Comparison of ENCODE assay signal across 20 mouse cellular contexts in the genomic region with DNA sequence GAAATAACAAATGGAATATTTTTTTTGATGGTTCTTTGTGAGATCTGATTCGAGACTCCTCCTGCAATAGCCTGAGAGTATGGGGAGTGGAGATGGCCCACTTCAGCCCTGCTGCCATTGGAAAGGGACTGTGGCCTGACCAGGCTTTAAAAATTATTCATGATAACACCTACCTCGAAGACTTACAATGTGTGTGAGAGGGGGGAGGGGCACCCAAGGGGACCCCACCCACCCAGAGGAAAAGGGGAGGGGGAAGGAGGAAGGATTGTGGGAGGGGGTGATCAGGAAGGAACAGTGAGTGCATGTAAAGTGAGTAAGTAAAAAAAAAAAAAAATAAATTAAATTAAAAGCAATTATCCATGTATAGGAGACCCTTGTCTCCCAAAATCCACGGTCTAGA. TPM values are rescaled to one million over a fixed set of nuclear protein-coding genes. Genes with fewer than 3 reads are reported as not detected.
A peak's percentile ranks its signal among the peaks of the same experiment; 100 is the strongest.
DNase-seq lines count a peak whose midpoint lies in the region; ATAC-seq and TF ChIP-seq lines count a peak whose summit lies in the region.
"Had no signal": no experiment of that assay in that cellular context is flagged by ENCODE, and none has a peak within 500 bp of the region (broad histone marks: within the 10 kb centered on the region; RNA-seq: fewer than 3 reads in every experiment).

No protein-coding gene starts in this region.

- ATAC-seq in lung, embryonic 14.5 days (ENCODE audit: insufficient read depth), result no peak
- ATAC-seq in liver, embryonic 11.5 days (replicated peaks; ENCODE audit: low FRiP score), result no peak
- no peak for ATAC-seq in liver, embryonic 15.5 days (ENCODE audit: insufficient read depth)
- ATAC-seq in inflammation-experienced regulatory T-cells, adult 6 months, result no peak
- ATAC-seq: activated CD4-positive, CD25-positive, alpha-beta regulatory T cell, adult 4 months; forebrain, embryonic 16.5 days; Patski had no signal

- TF ChIP-seq POLR2A in lung, adult 2 months (IDR thresholded peaks at IDR 0.05; ENCODE audit: borderline replicate concordance, extremely low read depth, low read depth, low read length), result no peak

- H3K4me1 ChIP-seq in lung, embryonic 14.5 days (ENCODE audit: insufficient read depth), result no peaks in the 10 kb centered on the region
- H3K4me1 ChIP-seq in lung, adult 2 months (ENCODE audit: control insufficient read depth, insufficient read depth, low read length), result no peaks in the 10 kb centered on the region
- peaks cover 28% of the 10 kb centered on the region for H3K4me1 ChIP-seq in liver, embryonic 11.5 days (replicated peaks; ENCODE audit: control insufficient read depth, insufficient read depth, low read length)
- H3K4me1 ChIP-seq in liver, embryonic 15.5 days (replicated peaks), result peaks cover 69% of the 10 kb centered on the region
- H3K4me1 ChIP-seq: embryonic facial prominence, embryonic 10.5 days; hindbrain, embryonic 13.5 days had no signal

- H3K4me3 ChIP-seq in lung, embryonic 14.5 days (ENCODE audit: low read depth, low read length), result peak overlapping the region; percentile 3; the same call in 1 of the 2 replicates
- no peak overlapping the region for H3K4me3 ChIP-seq in lung, adult 2 months (replicated peaks; ENCODE audit: extremely low read depth, low read depth, low read length)
- peak overlapping the region; percentile 57 for H3K4me3 ChIP-seq in liver, embryonic 11.5 days (ENCODE audit: low read depth, low read length)
- peak overlapping the region; percentile 68 for H3K4me3 ChIP-seq in liver, embryonic 15.5 days (replicated peaks)
- H3K4me3 ChIP-seq: embryonic facial prominence, embryonic 10.5 days; heart, adult 2 months; heart, embryonic 15.5 days; hindbrain, embryonic 13.5 days had no signal

- no peaks in the 10 kb centered on the region for H3K9me3 ChIP-seq in lung, embryonic 14.5 days (ENCODE audit: low read depth, low read length)
- no peaks in the 10 kb centered on the region for H3K9me3 ChIP-seq in liver, embryonic 11.5 days (ENCODE audit: control insufficient read depth, low read length)
- H3K9me3 ChIP-seq in liver, embryonic 15.5 days (replicated peaks), result no peaks in the 10 kb centered on the region
- H3K9me3 ChIP-seq: embryonic facial prominence, embryonic 10.5 days; heart, embryonic 15.5 days; hindbrain, embryonic 13.5 days had no signal

- no peak for TF ChIP-seq CTCF in lung, embryonic 14.5 days (IDR thresholded peaks at IDR 0.05; ENCODE audit: low read depth)
- TF ChIP-seq CTCF in lung, adult 2 months (IDR thresholded peaks at IDR 0.05; ENCODE audit: insufficient read depth, low read length), result no peak

- WGBS in lung, embryonic 14.5 days, result 53% methylated on average over 3 of the region's 3 CpGs
- 67% methylated on average over 3 of the region's 3 CpGs for WGBS in lung, adult 2 months
- 42% methylated on average over 3 of the region's 3 CpGs for WGBS in liver, embryonic 11.5 days
- 16% methylated on average over 3 of the region's 3 CpGs for WGBS in liver, embryonic 15.5 days (ENCODE audit: insufficient replicate concordance)

- no peaks in the 10 kb centered on the region for H3K36me3 ChIP-seq in lung, embryonic 14.5 days (ENCODE audit: insufficient read depth)
- no peaks in the 10 kb centered on the region; the same call in 1 of the 2 replicates for H3K36me3 ChIP-seq in liver, embryonic 11.5 days (ENCODE audit: control insufficient read depth, insufficient read depth, low read length)
- peaks cover 29% of the 10 kb centered on the region for H3K36me3 ChIP-seq in liver, embryonic 15.5 days (replicated peaks)
- H3K36me3 ChIP-seq: embryonic facial prominence, embryonic 10.5 days; heart, embryonic 15.5 days; hindbrain, embryonic 13.5 days had no signal

- no peak overlapping the region for H3K27ac ChIP-seq in lung, embryonic 14.5 days (ENCODE audit: low read depth)
- peak overlapping the region; percentile 86 for H3K27ac ChIP-seq in liver, embryonic 11.5 days (ENCODE audit: low read depth, low read length)
- H3K27ac ChIP-seq in liver, embryonic 15.5 days (replicated peaks), result peak overlapping the region; percentile 98
- H3K27ac ChIP-seq: embryonic facial prominence, embryonic 10.5 days; heart, adult 2 months; heart, embryonic 15.5 days; hindbrain, embryonic 13.5 days had no signal

- H3K4me2 ChIP-seq in lung, embryonic 14.5 days, result no peak overlapping the region
- peak overlapping the region; percentile 70 for H3K4me2 ChIP-seq in liver, embryonic 11.5 days
- H3K4me2 ChIP-seq in liver, embryonic 15.5 days, result peak overlapping the region; percentile 67
- H3K4me2 ChIP-seq: heart, embryonic 15.5 days; hindbrain, embryonic 13.5 days had no signal

- no peak overlapping the region; the same call in 1 of the 2 replicates for H3K9ac ChIP-seq in lung, embryonic 14.5 days
- peak overlapping the region; percentile 79 for H3K9ac ChIP-seq in liver, embryonic 11.5 days (ENCODE audit: low read depth, low read length)
- peak overlapping the region; percentile 78 for H3K9ac ChIP-seq in liver, embryonic 15.5 days
- H3K9ac ChIP-seq: heart, embryonic 15.5 days; hindbrain, embryonic 13.5 days had no signal

- no peaks in the 10 kb centered on the region for H3K27me3 ChIP-seq in lung, embryonic 14.5 days (ENCODE audit: insufficient read depth, low read length)
- H3K27me3 ChIP-seq in liver, embryonic 11.5 days (replicated peaks; ENCODE audit: control insufficient read depth, insufficient read depth, low read length), result no peaks in the 10 kb centered on the region
- no peaks in the 10 kb centered on the region for H3K27me3 ChIP-seq in liver, embryonic 15.5 days
- H3K27me3 ChIP-seq: hindbrain, embryonic 13.5 days had no signal

- no peak for DNase-seq in lung, embryonic 14.5 days
- no peak for DNase-seq in lung, adult 2 months
- no peak for DNase-seq in liver, embryonic 11.5 days (ENCODE audit: low spot score)
- no peak for DNase-seq in frontal cortex, adult 2 months (ENCODE audit: extremely low spot score in 1 of 2, low spot score in 1 of 2)
- DNase-seq in thymus, postnatal 14 days, result no peak
- DNase-seq: adrenal gland, postnatal 25 days; cerebellum, adult 2 months; cerebellum, postnatal 10 days; gastrocnemius, postnatal 14 days; heart, adult 2 months; heart, postnatal 14 days had no signal

RNA-seq across cellular contexts. Expression of a gene that starts 0.8 kb away (rescaled TPM):
- polyA plus RNA-seq in lung, embryonic 14.5 days (2014; fragmentation: Nextera tagmentation; extraction: Ambion mirVana), result 44.0 and 44.5 TPM in 2 replicates
- polyA plus RNA-seq in lung, adult 2 months (2012; rRNA removed), result 47.8 and 51.7 TPM in 2 replicates
- 185 and 191 TPM in 2 replicates for polyA plus RNA-seq in liver, embryonic 11.5 days (2014; fragmentation: Nextera tagmentation; extraction: Ambion mirVana)
- 148 and 156 TPM in 2 replicates for polyA plus RNA-seq in liver, embryonic 15.5 days (2015; fragmentation: Nextera tagmentation; extraction: Ambion mirVana)
- under 1 TPM; 0.38 to 0.92 (median 0.42) TPM for polyA plus RNA-seq in inflammation-experienced regulatory T-cells, adult 6 months (2017; shearing (Covaris generic))
- polyA plus RNA-seq in frontal cortex, adult 2 months (2012; rRNA removed), result 31.1 and 32.8 TPM in 2 replicates
- polyA plus RNA-seq: C2C12 had no signal

Comparison
In these comparisons a context has a peak if more than half of its experiments do, and no peak if none do; other contexts are left out.
1. RNA of a gene that starts 0.8 kb away (polyA plus RNA-seq): 185 to 191 TPM in liver, embryonic 11.5 days, 148 to 156 TPM in liver, embryonic 15.5 days, 47.8 to 51.7 TPM in lung, adult 2 months, 44.0 to 44.5 TPM in lung, embryonic 14.5 days and 31.1 to 32.8 TPM in frontal cortex, adult 2 months; 0.38 to 0.92 TPM in inflammation-experienced regulatory T-cells, adult 6 months; every median in the first group is over 10 times any median in the second.